Mouse (Mus musculus): ENCODE data around the gene Fam3c.
A peak's percentile ranks its signal among the peaks of the same experiment; 100 is the strongest.

DNA sequence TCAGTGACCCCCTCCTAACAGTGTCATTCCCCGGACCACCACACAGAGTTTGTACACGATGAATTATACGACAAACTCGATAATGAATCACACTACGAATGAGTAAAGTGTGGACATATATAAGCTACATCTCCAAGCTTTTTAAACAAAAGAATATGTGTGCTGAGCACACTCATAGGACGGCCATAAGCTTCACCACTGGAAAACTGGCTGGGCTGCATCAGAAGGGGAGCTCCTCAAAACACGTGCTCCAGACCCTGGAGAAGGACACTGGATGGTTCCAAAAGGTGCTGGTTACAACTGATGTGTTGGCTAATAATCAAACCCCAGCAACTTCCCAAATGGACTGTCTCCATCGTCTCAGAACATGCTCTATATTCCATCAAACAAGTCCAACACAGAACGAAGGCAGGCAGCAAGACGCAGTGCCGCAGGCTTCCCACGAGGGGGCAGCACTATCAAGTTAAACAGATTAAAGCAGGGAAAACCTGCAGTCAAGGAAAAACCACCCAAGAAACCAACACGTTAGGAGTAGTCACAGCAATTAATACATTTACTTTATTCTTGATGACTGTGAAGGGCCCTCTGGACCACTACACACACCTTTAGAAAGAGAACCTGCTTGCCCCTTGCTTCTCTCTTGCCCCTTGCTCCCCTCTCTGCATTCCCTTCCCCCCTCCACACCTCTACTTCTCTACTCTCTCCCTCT is 30.5 kb downstream of the Fam3c start:
- TF ChIP-seq EP300 (IDR thresholded peaks at IDR 0.05; ENCODE audit: low read depth) (no peak), CTCF (IDR thresholded peaks at IDR 0.05; ENCODE audit: low read depth) (peak; percentile 88)
